Mouse (Mus musculus) midbrain, embryonic 13.5 days (tissue): Measurements from ENCODE around the gene Glrp1. TPM values are rescaled to one million over a fixed set of nuclear protein-coding genes. Genes with fewer than 3 reads are reported as not detected.

Experiments
- ATAC-seq: fragments of 200-750 bp; cut with Nextera tagmentation; 2 replicates; pipeline ENCODE4 v1.8.0; 2017; ENCODE audit warnings: mild to moderate bottlenecking, moderate TSS enrichment, moderate library complexity
- H3K27ac ChIP-seq: fragments of 300-500 bp; sonication (generic); 2 replicates; pipeline ENCODE4 v1.5.1; 2015; ENCODE audit warnings: inconsistent platforms, mild to moderate bottlenecking, moderate library complexity
- H3K27me3 ChIP-seq: fragments of 300-500 bp; sonication (generic); 2 replicates; pipeline ENCODE4 v1.6.1; 2015; ENCODE audit warnings: mild to moderate bottlenecking, inconsistent platforms
- H3K36me3 ChIP-seq: fragments of 300-500 bp; sonication (generic); 2 replicates; pipeline ENCODE4 v1.6.1; 2015; ENCODE audit warnings: mild to moderate bottlenecking, inconsistent platforms
- H3K4me1 ChIP-seq: fragments of 300-500 bp; sonication (generic); replicated peaks from 2 replicates; pipeline ENCODE4 v1.6.1; 2015; ENCODE audit warnings: inconsistent platforms
- H3K4me2 ChIP-seq: fragments of 300-500 bp; sonication (generic); replicated peaks from 2 replicates; pipeline ENCODE4 v1.6.1; 2015; ENCODE audit warnings: moderate library complexity, mild to moderate bottlenecking, inconsistent platforms
- H3K4me3 ChIP-seq: fragments of 300-500 bp; sonication (generic); replicated peaks from 2 replicates; pipeline ENCODE4 v1.5.1; 2015; ENCODE audit warnings: mild to moderate bottlenecking, inconsistent platforms
- H3K9ac ChIP-seq: fragments of 300-500 bp; sonication (generic); replicated peaks from 2 replicates; pipeline ENCODE4 v1.6.1; 2015; ENCODE audit warnings: mild to moderate bottlenecking, inconsistent platforms
- H3K9me3 ChIP-seq: fragments of 300-500 bp; sonication (generic); 2 replicates; pipeline ENCODE4 v1.6.1; 2016; ENCODE audit warnings: mild to moderate bottlenecking, inconsistent platforms
- WGBS: fragments of 180-500 bp; shearing (Covaris S2); methylation state at CpG from one replicate; pipeline ENCODE4 v1.1.7; 2015; 5-methylcytosine and 5-hydroxymethylcytosine counted together
- polyA plus RNA-seq: library from polyadenylated mRNA; unstranded; fragments of >200 nt; fragmentation: Nextera tagmentation; extraction: Ambion mirVana; gene quantifications from 2 replicates; pipeline ENCODE4 v1.2.1, GENCODE M21; 2015

Glrp1 gene
- polyA plus RNA-seq, 1 experiment from 2014 or later = not detected

GRCm38 (mm10) chr1:88459196-88459595, 50.7 kb downstream of the Glrp1 start:
- Histone ChIP-seq H3K36me3 (no peaks in the 10 kb centered on the region), H3K4me3 (no peak overlapping the region), H3K4me2 (no peak overlapping the region), H3K9ac (no peak overlapping the region), H3K9me3 (no peaks in the 10 kb centered on the region), H3K27me3 (no peaks in the 10 kb centered on the region), H3K4me1 (peaks cover 9% of the 10 kb centered on the region; the same call in 1 of the 2 replicates), H3K27ac (no peak overlapping the region)
- ATAC-seq = no peak
- WGBS = 90% methylated on average over 4 of the region's 4 CpGs

- peak; percentile 86 for ATAC-seq
- Histone ChIP-seq H3K36me3 (no peaks in the 10 kb centered on the region), H3K4me3 (no peak overlapping the region), H3K9ac (no peak overlapping the region), H3K4me1 (peaks cover 6% of the 10 kb centered on the region), H3K9me3 (no peaks in the 10 kb centered on the region), H3K27ac (peak overlapping the region; percentile 7; the same call in 1 of the 2 replicates), H3K27me3 (no peaks in the 10 kb centered on the region), H3K4me2 (no peak overlapping the region)
- 48% methylated on average over 14 of the region's 14 CpGs for WGBS
Measured at GRCm38 (mm10) chr1:88456451-88457072, 53.3 kb downstream of the Glrp1 start.

- H3K4me1 ChIP-seq = peaks cover 3% of the 10 kb centered on the region
- no peak overlapping the region for H3K4me3 ChIP-seq
- no peak overlapping the region for H3K9ac ChIP-seq
- ATAC-seq = no peak
- H3K36me3 ChIP-seq = no peaks in the 10 kb centered on the region
- H3K9me3 ChIP-seq = no peaks in the 10 kb centered on the region
- WGBS = 69% methylated on average over 3 of the region's 3 CpGs
- no peak overlapping the region for H3K27ac ChIP-seq
- no peak overlapping the region for H3K4me2 ChIP-seq
- no peaks in the 10 kb centered on the region for H3K27me3 ChIP-seq
Measured at GRCm38 (mm10) chr1:88455761-88456160, 54.1 kb downstream of the Glrp1 start.

GRCm38 (mm10) chr1:88454703-88455102, 55.2 kb downstream of the Glrp1 start:
- no peak overlapping the region for H3K4me2 ChIP-seq
- no peaks in the 10 kb centered on the region for H3K27me3 ChIP-seq
- H3K9ac ChIP-seq = no peak overlapping the region
- ATAC-seq = no peak
- no peak overlapping the region for H3K4me3 ChIP-seq
- H3K36me3 ChIP-seq = no peaks in the 10 kb centered on the region
- peaks cover 3% of the 10 kb centered on the region for H3K4me1 ChIP-seq
- WGBS = 62% methylated on average over 3 of the region's 3 CpGs
- no peak overlapping the region for H3K27ac ChIP-seq
- no peaks in the 10 kb centered on the region for H3K9me3 ChIP-seq

GRCm38 (mm10) chr1:88452198-88452597, 57.7 kb downstream of the Glrp1 start:
- no peaks in the 10 kb centered on the region for H3K9me3 ChIP-seq
- no peak for ATAC-seq
- H3K36me3 ChIP-seq = no peaks in the 10 kb centered on the region
- no peak overlapping the region for H3K27ac ChIP-seq
- H3K9ac ChIP-seq = no peak overlapping the region
- no peaks in the 10 kb centered on the region for H3K27me3 ChIP-seq
- H3K4me3 ChIP-seq = no peak overlapping the region
- peaks cover 8% of the 10 kb centered on the region for H3K4me1 ChIP-seq
- H3K4me2 ChIP-seq = no peak overlapping the region
- 92% methylated on average over 6 of the region's 6 CpGs for WGBS

GRCm38 (mm10) chr1:88450668-88451067, 59.2 kb downstream of the Glrp1 start:
- no peak overlapping the region for H3K27ac ChIP-seq
- no peak overlapping the region for H3K4me2 ChIP-seq
- H3K9me3 ChIP-seq = no peaks in the 10 kb centered on the region
- 90% methylated on average over 4 of the region's 4 CpGs for WGBS
- ATAC-seq = no peak
- H3K27me3 ChIP-seq = no peaks in the 10 kb centered on the region
- H3K4me1 ChIP-seq = peaks cover 20% of the 10 kb centered on the region
- no peaks in the 10 kb centered on the region for H3K36me3 ChIP-seq
- H3K4me3 ChIP-seq = no peak overlapping the region
- H3K9ac ChIP-seq = no peak overlapping the region

Other genes with a start within 250 kb of the Glrp1 start
- gene Hjurp, start 232.4 kb downstream of the Glrp1 start, polyA plus RNA-seq = 107 and 110 TPM in 2 replicates
- 0.04 TPM in 1 of 2 replicates, not detected in the other for gene Trpm8, start 232.4 kb downstream of the Glrp1 start, polyA plus RNA-seq
- 0.40 and 0.50 TPM in 2 replicates for gene Spp2, start 103.1 kb downstream of the Glrp1 start, polyA plus RNA-seq
- gene Arl4c, start 192.2 kb upstream of the Glrp1 start, polyA plus RNA-seq = 45.6 and 47.7 TPM in 2 replicates